In the genomic region with DNA sequence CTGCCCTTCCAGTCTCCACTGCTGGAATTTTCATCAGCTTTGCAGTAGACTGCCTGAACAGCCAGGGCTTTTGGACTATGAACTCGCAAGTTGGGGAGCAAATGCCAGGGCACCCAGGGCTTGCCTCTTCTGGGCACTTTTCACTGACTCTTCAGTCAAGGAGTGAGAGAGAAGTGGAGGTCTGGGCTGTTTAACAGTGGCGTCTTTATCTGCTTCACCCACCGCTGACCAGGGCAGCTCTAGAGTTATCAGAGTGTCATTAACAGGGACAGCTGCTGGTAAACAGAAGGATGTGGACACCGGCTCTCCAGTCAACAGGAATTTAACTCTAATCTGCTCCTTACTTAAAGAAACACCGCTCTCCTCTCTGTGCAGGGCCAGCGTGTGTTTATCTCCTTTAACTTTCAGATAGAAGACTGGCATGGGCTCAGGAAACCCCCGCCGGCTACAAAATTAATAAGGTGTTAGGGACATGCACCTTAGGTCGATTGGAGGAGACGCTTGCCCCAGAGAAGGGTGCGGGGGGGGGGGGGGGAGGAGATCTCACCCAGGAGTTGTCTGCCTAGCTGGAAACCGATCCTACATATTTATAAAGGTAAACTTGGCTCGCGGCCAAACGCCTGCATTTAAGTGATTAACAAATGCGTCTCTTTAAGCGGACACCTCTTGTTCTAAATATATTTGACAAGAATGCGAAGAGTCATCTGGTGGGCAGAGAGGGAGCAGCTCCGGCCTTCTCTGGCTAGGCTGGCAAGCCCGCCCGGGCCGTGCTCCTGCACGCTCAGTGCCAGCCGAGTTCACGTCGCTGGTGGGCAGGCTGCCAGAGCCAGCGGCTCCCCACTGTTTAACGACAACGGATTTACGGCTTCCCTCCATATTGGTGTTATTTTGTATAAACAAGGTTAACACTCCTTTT, we compare ENCODE assay signal across 8 mouse cellular contexts.
A peak's percentile ranks its signal among the peaks of the same experiment; 100 is the strongest.
DNase-seq lines count a peak whose midpoint lies in the region; ATAC-seq and TF ChIP-seq lines count a peak whose summit lies in the region.

No protein-coding gene starts in this region.

- no peaks in the 10 kb centered on the region for H3K27me3 ChIP-seq in intestine, postnatal 0 days (replicated peaks; ENCODE audit: control insufficient read depth, insufficient read depth, low read length)
- H3K27me3 ChIP-seq in liver, embryonic 16.5 days (ENCODE audit: control insufficient read depth, insufficient read depth, low read depth, low read length) = no peaks in the 10 kb centered on the region
- no peaks in the 10 kb centered on the region for H3K27me3 ChIP-seq in neural tube, embryonic 14.5 days (ENCODE audit: control insufficient read depth, insufficient read depth, low read length)

- no peaks in the 10 kb centered on the region for H3K9me3 ChIP-seq in intestine, postnatal 0 days (ENCODE audit: control insufficient read depth)
- H3K9me3 ChIP-seq in liver, embryonic 16.5 days (replicated peaks; ENCODE audit: control insufficient read depth, low read length) = no peaks in the 10 kb centered on the region
- no peaks in the 10 kb centered on the region for H3K9me3 ChIP-seq in neural tube, embryonic 14.5 days (ENCODE audit: control insufficient read depth, low read length)

- H3K36me3 ChIP-seq in intestine, postnatal 0 days (ENCODE audit: control insufficient read depth, insufficient read depth) = no peaks in the 10 kb centered on the region
- no peaks in the 10 kb centered on the region for H3K36me3 ChIP-seq in liver, embryonic 16.5 days (ENCODE audit: control insufficient read depth, insufficient read depth)
- H3K36me3 ChIP-seq in neural tube, embryonic 14.5 days (ENCODE audit: control insufficient read depth, insufficient read depth, low read length) = no peaks in the 10 kb centered on the region

- H3K4me3 ChIP-seq in intestine, postnatal 0 days (ENCODE audit: low read depth, low read length) = peak overlapping the region; percentile 31
- H3K4me3 ChIP-seq in liver, embryonic 16.5 days (ENCODE audit: low read depth, low read length) = peak overlapping the region; percentile 10; the same call in 1 of the 2 replicates
- peak overlapping the region; percentile 14 for H3K4me3 ChIP-seq in neural tube, embryonic 14.5 days (ENCODE audit: low read depth, low read length)

- H3K9ac ChIP-seq in intestine, postnatal 0 days (ENCODE audit: low read depth, low read length) = no peak overlapping the region
- no peak overlapping the region for H3K9ac ChIP-seq in liver, embryonic 16.5 days (ENCODE audit: low read depth, low read length)
- H3K9ac ChIP-seq in neural tube, embryonic 14.5 days (replicated peaks; ENCODE audit: low read depth, low read length) = no peak overlapping the region

- H3K4me2 ChIP-seq in intestine, postnatal 0 days (replicated peaks; ENCODE audit: low read depth) = peak overlapping the region; percentile 64
- H3K4me2 ChIP-seq in liver, embryonic 16.5 days (ENCODE audit: low read depth, low read length) = peak overlapping the region; percentile 45
- H3K4me2 ChIP-seq in neural tube, embryonic 14.5 days (ENCODE audit: low read depth, low read length) = peak overlapping the region; percentile 45

- no peak overlapping the region for H3K27ac ChIP-seq in intestine, postnatal 0 days (ENCODE audit: low read depth, low read length)
- H3K27ac ChIP-seq in liver, embryonic 16.5 days (ENCODE audit: low read length) = peak overlapping the region; percentile 57
- H3K27ac ChIP-seq in neural tube, embryonic 14.5 days (ENCODE audit: low read depth, low read length) = no peak overlapping the region

- H3K4me1 ChIP-seq in intestine, postnatal 0 days (replicated peaks; ENCODE audit: control insufficient read depth, insufficient read depth, low read length) = peaks cover 13% of the 10 kb centered on the region; the same call in 1 of the 2 replicates
- no peaks in the 10 kb centered on the region for H3K4me1 ChIP-seq in liver, embryonic 16.5 days (ENCODE audit: control insufficient read depth, low read depth, low read length)
- peaks cover 23% of the 10 kb centered on the region for H3K4me1 ChIP-seq in neural tube, embryonic 14.5 days (ENCODE audit: control insufficient read depth, insufficient read depth, low read length)

- WGBS in intestine, postnatal 0 days = 2% methylated on average over 30 of the region's 30 CpGs
- WGBS in liver, embryonic 16.5 days (ENCODE audit: insufficient replicate concordance) = 2% methylated on average over 29 of the region's 30 CpGs
- 1% methylated on average over 30 of the region's 30 CpGs for WGBS in neural tube, embryonic 14.5 days

- peak; percentile 52 to 58 for DNase-seq in adrenal gland, adult 18-20 months (ENCODE audit: low spot score in 2 of 2)
- DNase-seq in cerebellum, postnatal 36 days = peak; percentile 41 to 53
- DNase-seq in gastrocnemius, postnatal 4 days (ENCODE audit: low spot score in 2 of 2) = peak; percentile 33 to 41
- no peak for DNase-seq in layer of hippocampus, postnatal 25 days (ENCODE audit: extremely low spot score in 1 of 2, low spot score in 1 of 2)

- no peak for TF ChIP-seq CTCF in intestine, postnatal 0 days (IDR thresholded peaks at IDR 0.05; ENCODE audit: low read depth)

- ATAC-seq in intestine, postnatal 0 days = peak; percentile 78
- peak; percentile 51 for ATAC-seq in liver, embryonic 16.5 days (ENCODE audit: low read depth)
- peak; percentile 91 for ATAC-seq in neural tube, embryonic 14.5 days (ENCODE audit: low read depth)
- no peak for ATAC-seq in activated CD4-positive, CD25-positive, alpha-beta regulatory T cell, adult 4 months

Comparison
In these comparisons a context has a peak if more than half of its experiments do, and no peak if none do; other contexts are left out.
1. DNase-seq: peak in adrenal gland, adult 18-20 months (2 of 2), cerebellum, postnatal 36 days (2 of 2) and gastrocnemius, postnatal 4 days (2 of 2); none in layer of hippocampus, postnatal 25 days (0 of 2).
2. Peak in every context shown above with its lines, with median percentiles within 50 percentile points of each other: H3K4me2 ChIP-seq and H3K4me3 ChIP-seq.